Mouse (Mus musculus) brain, embryonic 18.5 days (tissue): ENCODE measurements around the gene Hnrnpa2b1.

Source experiments
- DNase-seq: peaks from one replicate; pipeline ENCODE4 v3.0.0-alpha.2; 2012; ENCODE audit warnings: low read depth, low spot score

Hnrnpa2b1 gene

GRCm38 (mm10) chr6:51417306-51417936 is 52.3 kb downstream of the Hnrnpa2b1 start:
- no peak for DNase-seq

DNA sequence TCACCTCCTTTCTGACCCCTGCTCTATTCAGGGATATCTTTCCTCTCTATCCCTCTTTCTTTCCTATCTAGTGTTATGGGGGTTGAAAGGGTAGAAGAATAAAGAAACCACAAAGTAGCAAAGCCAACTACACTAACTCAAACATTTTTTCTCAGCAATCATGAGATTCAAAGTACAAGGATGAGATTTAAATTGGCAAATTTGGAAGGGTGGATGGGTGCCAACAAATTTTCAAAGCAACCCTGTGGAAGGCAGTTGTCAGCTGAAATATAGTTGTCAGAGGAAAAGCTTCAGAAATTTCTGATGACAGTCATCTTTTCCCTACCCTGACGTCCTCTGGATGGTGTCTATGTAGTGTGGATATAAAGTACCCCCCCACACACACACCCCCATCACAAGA is 53.3 kb downstream of the Hnrnpa2b1 start:
- DNase-seq: no peak
